Mouse (Mus musculus) heart, adult 18-20 months (tissue): Measurements from ENCODE around the gene Nudt17. TPM values are rescaled to one million over a fixed set of nuclear protein-coding genes. Genes with fewer than 3 reads are reported as not detected.
"Not testable (repeated sequence)": the region's sequence is repeated elsewhere in the genome, so short reads cannot be mapped to it uniquely, and the experiment has no call there.

Experiments used
- DNase-seq, 2 experiments: peaks; one replicate each; pipeline ENCODE4 v3.0.0; 2021 to 2022; ENCODE audit warnings: mixed read lengths in 1 of 2
- total RNA-seq, 2 experiments: library from RNA; stranded (reverse); gene quantifications; 2 replicates each; pipeline ENCODE4 v1.2.3; 2021

The Nudt17 gene
- total RNA-seq, 2 experiments from 2014 or later, result 2.7 to 5.3 TPM

- DNase-seq, result peak; percentile 18 to 27
Measured at GRCm38 (mm10) chr3:96704778-96705177, 3.6 kb downstream of the Nudt17 start.

- DNase-seq, result no peak
Measured at GRCm38 (mm10) chr3:96701003-96701402, 7.4 kb downstream of the Nudt17 start.

DNA sequence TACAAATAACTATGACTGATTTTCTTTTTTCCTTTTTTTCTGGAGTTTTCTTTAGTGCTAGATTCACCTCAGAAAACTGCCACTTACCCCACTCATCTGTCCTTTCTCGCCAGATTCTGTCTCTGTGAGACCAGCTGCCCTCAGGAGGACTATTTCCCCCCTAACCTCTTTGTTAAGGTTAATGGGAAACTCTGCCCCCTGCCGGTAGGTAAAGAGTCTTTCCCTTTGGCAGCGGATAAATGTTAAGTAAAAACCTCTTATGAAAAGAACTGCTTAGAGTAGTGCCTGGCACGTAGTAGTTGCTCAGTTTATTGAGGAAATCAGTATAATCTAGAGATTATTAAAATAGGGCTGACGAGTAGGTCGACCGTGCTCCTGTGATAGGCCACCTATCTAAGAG is 8.0 kb downstream of the Nudt17 start:
- DNase-seq, result peak in 1 of 2 experiments; percentile 38

DNA sequence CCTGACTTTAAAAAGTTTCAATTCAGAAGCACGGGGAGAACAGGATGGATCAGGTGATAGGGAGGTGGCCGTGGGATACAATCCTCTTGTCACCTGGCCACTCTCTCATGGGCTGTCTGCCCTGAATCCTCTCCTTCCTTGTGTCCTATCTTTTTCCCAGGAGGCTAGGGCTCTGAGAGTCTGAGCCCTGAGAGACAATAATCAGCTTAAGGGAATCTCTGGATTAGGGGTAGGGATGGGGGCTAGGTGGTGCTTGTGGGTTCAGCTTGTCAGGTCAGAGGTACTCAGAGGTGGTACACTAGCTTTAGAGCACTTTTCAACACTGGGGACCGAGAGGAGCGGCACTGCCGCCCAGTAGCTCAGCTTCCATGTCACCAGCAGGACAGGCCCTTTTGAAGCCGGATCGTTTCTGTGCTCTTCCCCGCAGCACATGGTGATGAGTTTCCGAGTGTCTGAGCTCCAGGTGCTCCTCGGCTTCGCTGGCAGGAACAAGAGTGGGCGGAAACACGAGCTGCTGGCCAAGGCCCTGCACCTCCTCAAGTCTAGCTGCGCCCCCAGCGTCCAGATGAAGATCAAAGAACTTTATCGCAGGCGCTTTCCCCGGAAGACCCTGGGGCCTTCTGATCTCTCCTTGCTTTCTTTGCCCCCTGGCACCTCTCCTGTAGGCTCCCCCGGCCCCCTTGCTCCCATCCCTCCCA is 9.2 kb downstream of the Nudt17 start:
- DNase-seq, result no peak

DNA sequence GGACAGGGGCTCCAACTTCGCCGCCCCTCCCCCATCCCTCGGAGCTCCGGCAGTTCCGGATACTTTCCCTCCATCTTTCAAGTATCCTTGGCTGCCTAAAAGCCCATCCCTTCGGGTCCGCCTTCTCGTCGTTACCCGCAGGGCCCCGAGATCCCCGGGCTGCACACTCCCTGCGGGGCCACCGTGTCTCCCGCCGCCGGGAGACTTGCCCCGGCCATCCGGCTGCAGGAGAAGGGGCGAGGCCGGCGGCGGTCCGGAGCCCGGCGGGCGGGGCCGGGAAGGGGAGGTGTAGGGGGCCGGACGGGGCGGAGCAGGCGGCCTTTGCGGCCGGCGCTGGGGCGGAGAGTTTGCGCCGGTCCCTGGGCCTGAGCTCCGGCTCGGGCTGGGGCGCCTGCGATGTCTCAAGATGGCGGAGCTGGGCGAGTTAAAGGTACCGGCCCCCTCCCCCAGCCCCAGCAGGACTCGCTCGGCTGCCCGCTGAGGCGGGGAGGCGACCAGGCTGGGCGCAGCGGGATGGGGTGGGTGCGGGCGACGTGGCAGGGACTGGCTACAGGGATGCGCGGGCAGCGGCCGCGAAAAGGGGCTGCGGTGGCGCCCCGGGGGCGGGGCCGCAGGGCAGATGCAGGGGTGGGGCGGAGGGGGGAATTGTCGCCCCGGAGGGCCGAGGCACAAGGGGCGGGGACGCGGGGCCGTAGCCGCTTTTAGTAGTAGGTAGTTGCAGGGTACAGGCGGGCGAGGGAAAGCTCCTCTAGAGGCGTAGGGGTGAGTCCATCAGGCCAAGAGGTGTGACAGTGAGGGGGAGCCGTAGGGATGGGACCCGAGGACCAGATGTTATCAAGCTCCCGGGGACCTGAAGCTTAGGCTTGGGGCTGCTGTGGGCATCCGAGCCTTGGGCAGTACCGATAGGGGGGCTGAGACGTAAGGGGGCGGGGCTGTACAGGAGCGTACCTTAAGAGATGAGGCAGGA is 11.3 kb downstream of the Nudt17 start:
- DNase-seq, result peak; percentile 92 to 96

DNA sequence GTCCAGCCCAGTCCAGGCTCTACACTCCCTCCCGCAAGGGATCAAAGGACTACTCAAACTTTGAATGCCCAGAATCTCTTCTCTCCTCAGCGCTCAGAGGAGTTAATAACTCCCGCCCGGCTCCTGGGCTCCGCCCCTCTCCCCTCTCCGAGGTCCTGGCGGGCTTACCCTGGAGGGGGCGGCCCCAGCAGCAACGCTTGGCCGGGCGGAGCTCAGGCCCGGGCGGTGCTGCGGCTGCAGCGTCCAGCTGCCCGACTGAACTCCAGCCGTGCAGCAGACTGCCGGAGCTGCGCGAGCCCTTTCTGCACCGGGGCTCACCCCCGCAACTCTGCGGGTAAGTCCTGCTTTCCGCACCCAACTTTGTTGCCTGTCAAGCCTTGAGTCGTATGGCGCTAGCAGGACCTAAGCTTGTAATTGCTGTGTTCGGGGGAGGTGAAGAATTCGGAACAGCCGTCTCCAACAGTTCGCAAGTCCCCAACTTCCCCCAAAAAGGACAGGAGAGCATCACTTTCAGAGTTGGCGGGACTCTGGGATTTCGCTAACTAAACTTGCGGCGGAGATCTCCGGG is 12.1 kb downstream of the Nudt17 start, which contains the start of gene Pias3:
Gene Pias3, plus strand, starts transcription at position 187 of the 568 bp plus-strand sequence.
- peak; percentile 86 to 94 for DNase-seq

GRCm38 (mm10) chr3:96693579-96693978 is 14.8 kb downstream of the Nudt17 start:
- DNase-seq, result no peak

DNA sequence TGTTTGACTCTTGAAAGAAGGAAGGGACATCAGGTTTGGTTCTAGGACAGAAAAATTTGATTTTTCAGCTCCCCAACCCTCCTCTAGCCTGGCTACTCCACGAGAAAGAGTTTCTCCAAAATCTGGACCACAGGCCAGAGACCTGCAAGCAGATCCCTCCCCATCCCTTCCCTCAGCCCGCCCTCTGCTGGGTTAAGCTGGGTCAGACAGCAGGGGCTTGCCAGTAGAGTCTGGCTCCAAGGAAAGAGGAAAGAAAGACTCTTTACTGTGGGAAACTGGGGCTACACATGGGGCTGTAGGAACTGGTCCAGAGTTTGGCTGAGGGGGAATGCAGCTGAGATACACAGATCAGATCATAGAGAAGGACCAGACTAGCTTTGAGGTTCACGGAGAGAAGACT is 15.9 kb downstream of the Nudt17 start:
- DNase-seq, result peak; percentile 39 to 54

GRCm38 (mm10) chr3:96690298-96690697 is 18.1 kb downstream of the Nudt17 start:
- DNase-seq, result no peak

- DNase-seq, result no peak
Measured at GRCm38 (mm10) chr3:96688854-96689253, 19.5 kb downstream of the Nudt17 start.

- DNase-seq, result not testable (repeated sequence)
Measured at GRCm38 (mm10) chr3:96686057-96686456, 22.3 kb downstream of the Nudt17 start.

- no peak for DNase-seq
Measured at GRCm38 (mm10) chr3:96684822-96685156, 23.6 kb downstream of the Nudt17 start.

GRCm38 (mm10) chr3:96684151-96684821 is 24.1 kb downstream of the Nudt17 start:
- DNase-seq, result peak; percentile 31 to 53

GRCm38 (mm10) chr3:96683496-96683895 is 24.9 kb downstream of the Nudt17 start:
- DNase-seq, result no peak

DNA sequence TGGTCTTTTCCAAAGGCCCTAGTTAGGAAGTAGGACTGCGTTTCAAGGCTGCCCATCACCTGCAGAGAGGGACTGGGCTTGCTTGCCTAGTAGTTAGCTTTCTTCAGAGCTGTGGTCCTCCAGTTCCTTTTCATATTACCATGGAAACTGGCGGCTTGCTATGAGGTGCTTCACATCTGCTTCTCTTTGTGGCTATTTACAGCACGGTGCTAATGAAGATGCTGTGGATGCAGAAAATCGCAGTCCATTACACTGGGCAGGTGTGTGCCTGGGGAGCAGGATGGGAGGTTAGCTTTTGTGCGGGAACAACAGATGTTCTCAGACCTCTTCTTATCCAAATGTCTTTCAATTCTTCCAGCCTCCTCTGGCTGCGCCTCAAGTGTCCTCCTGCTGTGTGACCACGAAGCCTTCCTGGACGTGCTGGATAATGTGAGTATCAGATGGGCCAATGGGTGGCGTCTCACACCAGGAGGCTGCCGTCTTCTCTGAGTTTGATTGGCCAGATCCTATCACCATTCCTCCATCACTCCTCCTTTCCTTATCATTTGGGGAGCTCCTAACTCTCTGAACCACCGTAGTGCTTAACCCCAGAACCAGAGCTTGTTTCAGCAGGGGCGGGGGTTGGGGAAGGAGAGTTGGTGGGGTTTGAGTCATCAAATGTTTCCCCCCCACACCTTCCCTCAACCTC is 27.9 kb downstream of the Nudt17 start:
- DNase-seq, result no peak

GRCm38 (mm10) chr3:96679159-96679674 is 29.1 kb downstream of the Nudt17 start:
- DNase-seq, result no peak

GRCm38 (mm10) chr3:96678456-96678855 is 29.9 kb downstream of the Nudt17 start:
- DNase-seq, result no peak

DNA sequence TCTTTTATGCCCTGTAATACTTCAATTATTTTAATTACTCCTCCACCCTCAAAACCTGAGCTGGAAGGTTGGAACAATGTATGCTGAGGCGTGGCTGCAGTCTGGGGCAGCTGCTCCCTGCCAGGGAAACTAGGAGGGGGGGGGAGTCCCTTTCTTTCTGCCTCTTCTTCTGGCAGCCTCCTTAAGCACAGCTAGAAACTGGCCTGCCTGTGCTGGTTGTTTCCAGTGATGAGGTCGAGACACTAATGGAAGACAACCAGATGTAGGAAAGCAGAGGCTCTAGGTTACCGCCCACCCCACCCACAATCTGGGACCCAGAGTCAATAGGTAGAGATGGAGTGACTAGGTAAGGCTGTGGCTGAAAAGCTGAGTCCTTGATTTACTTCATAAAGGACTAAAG is 32.7 kb downstream of the Nudt17 start:
- DNase-seq, result no peak

- no peak for DNase-seq
Measured at GRCm38 (mm10) chr3:96675171-96675570, 33.2 kb downstream of the Nudt17 start.

- no peak for DNase-seq
Measured at GRCm38 (mm10) chr3:96674442-96674841, 33.9 kb downstream of the Nudt17 start.

- no peak for DNase-seq
Measured at GRCm38 (mm10) chr3:96673514-96673913, 34.8 kb downstream of the Nudt17 start.
